10 mouse cellular contexts compared by ENCODE assay signal in the genomic region with DNA sequence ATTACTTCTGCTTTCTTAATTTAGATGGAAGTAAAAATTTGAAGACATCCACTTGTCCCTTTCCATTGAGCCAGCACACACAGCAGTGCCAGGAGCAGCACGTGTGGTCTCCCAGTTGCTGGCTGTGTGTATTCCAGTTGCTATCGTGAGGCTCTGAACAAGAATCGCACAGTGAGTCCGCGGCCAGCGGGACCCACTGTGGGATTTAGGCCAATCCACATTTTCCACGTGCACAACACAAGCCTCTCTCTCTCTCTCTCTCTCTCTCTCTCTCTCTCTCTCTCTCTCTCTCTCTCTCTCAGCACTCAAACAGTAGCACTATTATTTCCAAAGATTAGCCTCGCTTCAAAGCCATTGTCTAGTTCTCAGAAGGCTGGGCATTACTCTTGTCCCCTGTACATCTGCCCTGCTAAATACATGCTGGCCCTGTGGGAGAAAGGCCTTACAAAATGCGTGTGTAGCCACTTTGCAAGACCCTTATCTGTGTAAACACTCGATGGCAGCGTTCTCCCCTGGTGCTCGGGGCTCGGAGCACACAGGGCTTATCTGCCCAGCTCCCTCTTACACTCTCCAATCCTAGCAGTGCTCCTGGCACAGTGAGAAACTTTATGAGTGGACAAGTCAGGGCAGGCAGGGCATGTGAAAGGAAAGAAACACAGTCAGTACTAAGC. TPM values are rescaled to one million over a fixed set of nuclear protein-coding genes. Genes with fewer than 3 reads are reported as not detected.
A peak's percentile ranks its signal among the peaks of the same experiment; 100 is the strongest.
DNase-seq lines count a peak whose midpoint lies in the region; ATAC-seq lines count a peak whose summit lies in the region.
"Had no signal": no experiment of that assay in that cellular context is flagged by ENCODE, and none has a peak within 500 bp of the region (broad histone marks: within the 10 kb centered on the region; RNA-seq: fewer than 3 reads in every experiment).

No protein-coding gene starts in this region.

- 44% methylated on average over 13 of the region's 13 CpGs for WGBS in forebrain, embryonic 13.5 days
- WGBS in forebrain, embryonic 10.5 days = 66% methylated on average over 13 of the region's 13 CpGs
- WGBS in midbrain, embryonic 12.5 days = 31% methylated on average over 13 of the region's 13 CpGs
- WGBS in stomach, embryonic 16.5 days = 55% methylated on average over 13 of the region's 13 CpGs

- H3K27ac ChIP-seq in forebrain, embryonic 13.5 days = no peak overlapping the region
- no peak overlapping the region for H3K27ac ChIP-seq in forebrain, embryonic 10.5 days
- H3K27ac ChIP-seq in midbrain, embryonic 12.5 days (replicated peaks) = peak overlapping the region; percentile 71
- H3K27ac ChIP-seq in stomach, embryonic 16.5 days (ENCODE audit: low read length) = 0 out of 2 replicates have a peak overlapping the region, but pooled peaks have one; percentile 39

- no peak overlapping the region for H3K9ac ChIP-seq in forebrain, embryonic 13.5 days
- H3K9ac ChIP-seq in midbrain, embryonic 12.5 days (replicated peaks) = no peak overlapping the region
- H3K9ac ChIP-seq in stomach, embryonic 16.5 days (ENCODE audit: low read length) = no peak overlapping the region

- DNase-seq in forebrain, embryonic 10.5 days (ENCODE audit: extremely low spot score, low spot score) = no peak
- DNase-seq in right cerebral cortex, postnatal 10 days (ENCODE audit: low spot score in 2 of 2) = peak; percentile 69 to 72
- no peak for DNase-seq in right cerebral cortex, postnatal 36 days (ENCODE audit: low spot score in 2 of 2)
- DNase-seq in spleen, adult 18-20 months = no peak
- DNase-seq in left cerebral cortex, adult 11 months (ENCODE audit: low spot score) = no peak
- DNase-seq: B cell, adult 2 months; lung, adult 2 months had no signal

- peaks cover 15% of the 10 kb centered on the region for H3K4me1 ChIP-seq in forebrain, embryonic 13.5 days
- H3K4me1 ChIP-seq in forebrain, embryonic 10.5 days = peaks cover 11% of the 10 kb centered on the region
- H3K4me1 ChIP-seq in midbrain, embryonic 12.5 days = peaks cover 11% of the 10 kb centered on the region
- H3K4me1 ChIP-seq in stomach, embryonic 16.5 days (ENCODE audit: control insufficient read depth, insufficient read depth, low read length) = no peaks in the 10 kb centered on the region

- H3K9me3 ChIP-seq in forebrain, embryonic 13.5 days (replicated peaks) = no peaks in the 10 kb centered on the region
- no peaks in the 10 kb centered on the region for H3K9me3 ChIP-seq in forebrain, embryonic 10.5 days
- H3K9me3 ChIP-seq in midbrain, embryonic 12.5 days = no peaks in the 10 kb centered on the region
- H3K9me3 ChIP-seq in stomach, embryonic 16.5 days (replicated peaks; ENCODE audit: control insufficient read depth, low read length) = no peaks in the 10 kb centered on the region

- peak; percentile 36; the same call in 1 of the 2 replicates for ATAC-seq in forebrain, embryonic 13.5 days
- ATAC-seq in midbrain, embryonic 12.5 days (ENCODE audit: low FRiP score, low read depth) = peak; percentile 80
- no peak; the same call in 1 of the 2 replicates for ATAC-seq in stomach, embryonic 16.5 days (ENCODE audit: insufficient read depth, low FRiP score)

- H3K4me2 ChIP-seq in forebrain, embryonic 13.5 days = no peak overlapping the region
- peak overlapping the region; percentile 5; the same call in 1 of the 2 replicates for H3K4me2 ChIP-seq in midbrain, embryonic 12.5 days (replicated peaks)
- H3K4me2 ChIP-seq in stomach, embryonic 16.5 days (ENCODE audit: low read depth, low read length) = peak overlapping the region; percentile 19; the same call in 1 of the 2 replicates

- H3K27me3 ChIP-seq in forebrain, embryonic 13.5 days = no peaks in the 10 kb centered on the region
- no peaks in the 10 kb centered on the region for H3K27me3 ChIP-seq in forebrain, embryonic 10.5 days (ENCODE audit: poor library complexity, severe bottlenecking)
- no peaks in the 10 kb centered on the region for H3K27me3 ChIP-seq in midbrain, embryonic 12.5 days
- no peaks in the 10 kb centered on the region for H3K27me3 ChIP-seq in stomach, embryonic 16.5 days (ENCODE audit: control insufficient read depth, insufficient read depth, low read length)

- H3K4me3 ChIP-seq in forebrain, embryonic 13.5 days = no peak overlapping the region
- no peak overlapping the region for H3K4me3 ChIP-seq in forebrain, embryonic 10.5 days
- no peak overlapping the region for H3K4me3 ChIP-seq in midbrain, embryonic 12.5 days
- H3K4me3 ChIP-seq in stomach, embryonic 16.5 days (replicated peaks; ENCODE audit: low read length) = no peak overlapping the region

- no peaks in the 10 kb centered on the region for H3K36me3 ChIP-seq in forebrain, embryonic 13.5 days (ENCODE audit: poor library complexity, severe bottlenecking)
- H3K36me3 ChIP-seq in forebrain, embryonic 10.5 days (replicated peaks) = no peaks in the 10 kb centered on the region
- no peaks in the 10 kb centered on the region for H3K36me3 ChIP-seq in midbrain, embryonic 12.5 days
- H3K36me3 ChIP-seq in stomach, embryonic 16.5 days (ENCODE audit: control insufficient read depth, insufficient read depth, low read length) = no peaks in the 10 kb centered on the region

RNA-seq across cellular contexts. Expression of a gene that starts 25.0 kb away (rescaled TPM):
- 7.3 and 7.5 TPM in 2 replicates for polyA plus RNA-seq in forebrain, embryonic 13.5 days (2015; fragmentation: Nextera tagmentation; extraction: Ambion mirVana)
- polyA plus RNA-seq in forebrain, embryonic 10.5 days (2016; fragmentation: Nextera tagmentation; extraction: Ambion mirVana) = 4.1 and 4.9 TPM in 2 replicates
- 6.7 TPM in 2 replicates for polyA plus RNA-seq in midbrain, embryonic 12.5 days (2016; fragmentation: Nextera tagmentation; extraction: Ambion mirVana)
- polyA plus RNA-seq in stomach, embryonic 16.5 days (2015; fragmentation: Nextera tagmentation; extraction: Ambion mirVana) = 4.3 and 4.8 TPM in 2 replicates

RNA-seq across cellular contexts. Expression of a gene that starts 25.9 kb away (rescaled TPM):
- 85.5 and 89.6 TPM in 2 replicates for polyA plus RNA-seq in forebrain, embryonic 13.5 days (2015; fragmentation: Nextera tagmentation; extraction: Ambion mirVana)
- 171 and 175 TPM in 2 replicates for polyA plus RNA-seq in forebrain, embryonic 10.5 days (2016; fragmentation: Nextera tagmentation; extraction: Ambion mirVana)
- polyA plus RNA-seq in midbrain, embryonic 12.5 days (2016; fragmentation: Nextera tagmentation; extraction: Ambion mirVana) = 91.9 and 102 TPM in 2 replicates
- 108 and 114 TPM in 2 replicates for polyA plus RNA-seq in stomach, embryonic 16.5 days (2015; fragmentation: Nextera tagmentation; extraction: Ambion mirVana)

RNA-seq across cellular contexts. Expression of a gene that starts 51.8 kb away (rescaled TPM):
- 25.4 and 31.6 TPM in 2 replicates for polyA plus RNA-seq in forebrain, embryonic 13.5 days (2015; fragmentation: Nextera tagmentation; extraction: Ambion mirVana)
- 28.5 and 29.2 TPM in 2 replicates for polyA plus RNA-seq in forebrain, embryonic 10.5 days (2016; fragmentation: Nextera tagmentation; extraction: Ambion mirVana)
- polyA plus RNA-seq in midbrain, embryonic 12.5 days (2016; fragmentation: Nextera tagmentation; extraction: Ambion mirVana) = 24.3 and 24.9 TPM in 2 replicates
- 28.0 and 34.9 TPM in 2 replicates for polyA plus RNA-seq in stomach, embryonic 16.5 days (2015; fragmentation: Nextera tagmentation; extraction: Ambion mirVana)

Comparison
In these comparisons a context has a peak if more than half of its experiments do, and no peak if none do; other contexts are left out.
1. DNase-seq: peak in right cerebral cortex, postnatal 10 days (2 of 2); none in forebrain, embryonic 10.5 days (single experiment), right cerebral cortex, postnatal 36 days (0 of 2), spleen, adult 18-20 months (0 of 2) and left cerebral cortex, adult 11 months (single experiment).
2. H3K27ac ChIP-seq: peak in midbrain, embryonic 12.5 days (single experiment) and stomach, embryonic 16.5 days (single experiment); none in forebrain, embryonic 13.5 days (single experiment) and forebrain, embryonic 10.5 days (single experiment).